Mouse (Mus musculus): ENCODE measurements around the gene Fem1b.
A peak's percentile ranks its signal among the peaks of the same experiment; 100 is the strongest.

The Fem1b gene

GRCm38 (mm10) chr9:62781965-62782364 lies 29.8 kb downstream of the Fem1b start:
- DNase-seq (ENCODE audit: low spot score in 2 of 2): no peak

GRCm38 (mm10) chr9:62778721-62779120 lies 33.0 kb downstream of the Fem1b start:
- DNase-seq (ENCODE audit: low spot score in 2 of 2): no peak

- DNase-seq (ENCODE audit: low spot score in 2 of 2): peak in 1 of 2 experiments; percentile 55
Observed at GRCm38 (mm10) chr9:62777461-62777860, 34.3 kb downstream of the Fem1b start.

GRCm38 (mm10) chr9:62775464-62775863 lies 36.3 kb downstream of the Fem1b start:
- no peak for DNase-seq (ENCODE audit: low spot score in 2 of 2)

- DNase-seq (ENCODE audit: low spot score in 2 of 2): no peak
Observed at GRCm38 (mm10) chr9:62772746-62773145, 39.0 kb downstream of the Fem1b start.

GRCm38 (mm10) chr9:62768361-62768760 lies 43.4 kb downstream of the Fem1b start:
- DNase-seq (ENCODE audit: low spot score in 2 of 2): no peak

GRCm38 (mm10) chr9:62767464-62767863 lies 44.3 kb downstream of the Fem1b start:
- no peak for DNase-seq (ENCODE audit: low spot score in 2 of 2)

- no peak for DNase-seq (ENCODE audit: low spot score in 2 of 2)
Observed at GRCm38 (mm10) chr9:62765346-62765745, 46.4 kb downstream of the Fem1b start.

- no peak for DNase-seq (ENCODE audit: low spot score in 2 of 2)
Observed at GRCm38 (mm10) chr9:62763478-62763877, 48.3 kb downstream of the Fem1b start.

- no peak for DNase-seq (ENCODE audit: low spot score in 2 of 2)
Observed at GRCm38 (mm10) chr9:62759601-62760000, 52.1 kb downstream of the Fem1b start.

- DNase-seq (ENCODE audit: low spot score in 2 of 2): no peak
Observed at GRCm38 (mm10) chr9:62758288-62758687, 53.4 kb downstream of the Fem1b start.

- no peak for DNase-seq (ENCODE audit: low spot score in 2 of 2)
Observed at GRCm38 (mm10) chr9:62750381-62750780, 61.4 kb downstream of the Fem1b start.

GRCm38 (mm10) chr9:62749666-62750065 lies 62.1 kb downstream of the Fem1b start:
- DNase-seq (ENCODE audit: low spot score in 2 of 2): no peak

GRCm38 (mm10) chr9:62746646-62747045 lies 65.1 kb downstream of the Fem1b start:
- DNase-seq (ENCODE audit: low spot score in 2 of 2): no peak

- no peak for DNase-seq (ENCODE audit: low spot score in 2 of 2)
Observed at GRCm38 (mm10) chr9:62744558-62745275, 67.0 kb downstream of the Fem1b start.

Measured in frontal cortex, postnatal 25 days (tissue).